Mouse (Mus musculus) heart, postnatal 0 days (tissue): ENCODE measurements at regions not wholly inside any gene's neighbourhood (a gene's known extent, or its start where the extent isn't known, plus 50 kb on each side); places are given as distances from the start of the nearest gene placed in this dataset.

Experiments
- CTCF ChIP-seq: IDR thresholded peaks from 2 replicates; pipeline ENCODE4 v1.5.1; 2016; ENCODE audit warnings: antibody characterized with exemption, control low read depth, low read depth
- EP300 ChIP-seq: IDR thresholded peaks from 2 replicates; pipeline ENCODE4 v1.6.1; 2016; ENCODE audit warnings: antibody characterized with exemption, low read depth

- TF ChIP-seq CTCF (no peak), EP300 (no peak)
Measured at GRCm38 (mm10) chr7:115019369-115019958, 276.0 kb downstream of the Insc start.
